Mouse (Mus musculus) lung, embryonic 16.5 days (tissue): ENCODE measurements around the gene Fam160b1. TPM values are rescaled to one million over a fixed set of nuclear protein-coding genes. Genes with fewer than 3 reads are reported as not detected.
A peak's percentile ranks its signal among the peaks of the same experiment; 100 is the strongest.

Experiments
- ATAC-seq: fragments of 200-750 bp; cut with Nextera tagmentation; 2 replicates; pipeline ENCODE4 v1.8.0; 2017; ENCODE audit warnings: low read depth, mild to moderate bottlenecking, moderate library complexity
- H3K27ac ChIP-seq: fragments of 300-500 bp; sonication (generic); 2 replicates; pipeline ENCODE4 v1.5.1; 2014; ENCODE audit warnings: mild to moderate bottlenecking, control low read depth, low read length
- H3K27me3 ChIP-seq: fragments of 300-500 bp; sonication (generic); 2 replicates; pipeline ENCODE4 v1.6.1; 2014; ENCODE audit warnings: low read depth, low read length, mixed read lengths; ENCODE audit not compliant: control insufficient read depth, insufficient read depth
- H3K36me3 ChIP-seq: fragments of 300-500 bp; sonication (generic); 2 replicates; pipeline ENCODE4 v1.6.1; 2014; ENCODE audit warnings: low read length; ENCODE audit not compliant: control insufficient read depth, insufficient read depth
- H3K4me1 ChIP-seq: fragments of 300-500 bp; sonication (generic); replicated peaks from 2 replicates; pipeline ENCODE4 v1.6.1; 2014; ENCODE audit warnings: low read length, mixed read lengths; ENCODE audit not compliant: control insufficient read depth, insufficient read depth
- H3K4me2 ChIP-seq: fragments of 300-500 bp; sonication (generic); 2 replicates; pipeline ENCODE4 v1.6.1; 2014; ENCODE audit warnings: low read depth, low read length, control low read depth
- H3K4me3 ChIP-seq: fragments of 300-500 bp; sonication (generic); 2 replicates; pipeline ENCODE4 v1.5.1; 2014; ENCODE audit warnings: mild to moderate bottlenecking, low read length, control low read depth
- H3K9ac ChIP-seq: fragments of 300-500 bp; sonication (generic); 2 replicates; pipeline ENCODE4 v1.6.1; 2014; ENCODE audit warnings: low read length, control low read depth
- H3K9me3 ChIP-seq: fragments of 300-500 bp; sonication (generic); 2 replicates; pipeline ENCODE4 v1.6.1; 2016; ENCODE audit warnings: low read length; ENCODE audit not compliant: control insufficient read depth
- WGBS: fragments of 180-500 bp; shearing (Covaris S2); extraction: QIAGEN DNeasy Blood & Tissue Kit; methylation state at CpG from one replicate; pipeline ENCODE4 v1.1.7; 2014; 5-methylcytosine and 5-hydroxymethylcytosine counted together
- polyA plus RNA-seq: library from polyadenylated mRNA; unstranded; fragments of >200 nt; fragmentation: Nextera tagmentation; extraction: Ambion mirVana; gene quantifications from 2 replicates; pipeline ENCODE4 v1.2.1, GENCODE M21; 2015

Fam160b1 gene
- polyA plus RNA-seq, 1 experiment from 2014 or later = 15.0 TPM

GRCm38 (mm10) chr19:57417800-57418580 is 57.5 kb downstream of the Fam160b1 start:
- Histone ChIP-seq H3K4me3 (peak overlapping the region; percentile 29), H3K27me3 (no peaks in the 10 kb centered on the region), H3K4me2 (peak overlapping the region; percentile 52), H3K9me3 (no peaks in the 10 kb centered on the region), H3K27ac (no peak overlapping the region), H3K9ac (0 out of 2 replicates have a peak overlapping the region, but pooled peaks have one; percentile 7), H3K36me3 (no peaks in the 10 kb centered on the region), H3K4me1 (peaks cover 11% of the 10 kb centered on the region)
- WGBS = 17% methylated on average over 17 of the region's 17 CpGs
- peak; percentile 38; the same call in 1 of the 2 replicates for ATAC-seq

GRCm38 (mm10) chr19:57423402-57423801 is 62.9 kb downstream of the Fam160b1 start:
- 0 out of 2 replicates have a peak overlapping the region, but pooled peaks have one; percentile 12 for H3K4me2 ChIP-seq

GRCm38 (mm10) chr19:57425296-57425695 is 64.8 kb downstream of the Fam160b1 start:
- 94% methylated on average over 15 of the region's 15 CpGs for WGBS
- no peaks in the 10 kb centered on the region for H3K9me3 ChIP-seq
- no peak overlapping the region for H3K4me2 ChIP-seq
- H3K27ac ChIP-seq = no peak overlapping the region
- no peaks in the 10 kb centered on the region for H3K27me3 ChIP-seq
- no peaks in the 10 kb centered on the region for H3K36me3 ChIP-seq
- H3K4me3 ChIP-seq = no peak overlapping the region
- peaks cover 5% of the 10 kb centered on the region; the same call in 1 of the 2 replicates for H3K4me1 ChIP-seq
- no peak for ATAC-seq
- H3K9ac ChIP-seq = no peak overlapping the region

More at GRCm38 (mm10) chr19:57423402-57423801, 62.9 kb downstream of the Fam160b1 start:
- Histone ChIP-seq H3K36me3 (no peaks in the 10 kb centered on the region), H3K27me3 (no peaks in the 10 kb centered on the region), H3K4me1 (peaks cover 5% of the 10 kb centered on the region; the same call in 1 of the 2 replicates), H3K27ac (peak overlapping the region; percentile 43; the same call in 1 of the 2 replicates), H3K9me3 (no peaks in the 10 kb centered on the region), H3K9ac (no peak overlapping the region; the same call in 1 of the 2 replicates), H3K4me3 (no peak overlapping the region)
- ATAC-seq = no peak
- 13% methylated on average over 3 of the region's 3 CpGs for WGBS

- no peak overlapping the region for H3K9ac ChIP-seq
- H3K4me1 ChIP-seq = peaks cover 5% of the 10 kb centered on the region; the same call in 1 of the 2 replicates
- H3K4me3 ChIP-seq = no peak overlapping the region
- 87% methylated on average over 8 of the region's 8 CpGs for WGBS
- no peak overlapping the region for H3K27ac ChIP-seq
- no peaks in the 10 kb centered on the region for H3K9me3 ChIP-seq
- no peak for ATAC-seq
- H3K36me3 ChIP-seq = no peaks in the 10 kb centered on the region
- no peak overlapping the region for H3K4me2 ChIP-seq
- H3K27me3 ChIP-seq = no peaks in the 10 kb centered on the region
These were observed 66.4 kb downstream of the Fam160b1 start for GRCm38 (mm10) chr19:57426841-57427240.

- H3K36me3 ChIP-seq = no peaks in the 10 kb centered on the region
- ATAC-seq = no peak
- no peak overlapping the region for H3K4me3 ChIP-seq
- peaks cover 5% of the 10 kb centered on the region; the same call in 1 of the 2 replicates for H3K4me1 ChIP-seq
- no peak overlapping the region for H3K27ac ChIP-seq
- 71% methylated on average over 14 of the region's 14 CpGs for WGBS
- H3K27me3 ChIP-seq = no peaks in the 10 kb centered on the region
- H3K4me2 ChIP-seq = no peak overlapping the region
- no peak overlapping the region for H3K9ac ChIP-seq
- H3K9me3 ChIP-seq = no peaks in the 10 kb centered on the region
These were observed 67.4 kb downstream of the Fam160b1 start for GRCm38 (mm10) chr19:57427756-57428438.

GRCm38 (mm10) chr19:57428641-57429040 is 68.2 kb downstream of the Fam160b1 start:
- no peak for ATAC-seq
- Histone ChIP-seq H3K9ac (no peak overlapping the region), H3K27ac (no peak overlapping the region), H3K27me3 (no peaks in the 10 kb centered on the region), H3K4me2 (no peak overlapping the region), H3K4me1 (no peaks in the 10 kb centered on the region), H3K4me3 (no peak overlapping the region), H3K36me3 (no peaks in the 10 kb centered on the region), H3K9me3 (no peaks in the 10 kb centered on the region)
- 79% methylated on average over 3 of the region's 3 CpGs for WGBS

GRCm38 (mm10) chr19:57429926-57430325 is 69.4 kb downstream of the Fam160b1 start:
- WGBS = 58% methylated on average over 6 of the region's 6 CpGs
- Histone ChIP-seq H3K36me3 (no peaks in the 10 kb centered on the region), H3K4me2 (no peak overlapping the region), H3K4me3 (no peak overlapping the region), H3K9ac (no peak overlapping the region), H3K4me1 (no peaks in the 10 kb centered on the region), H3K27ac (no peak overlapping the region), H3K9me3 (no peaks in the 10 kb centered on the region), H3K27me3 (no peaks in the 10 kb centered on the region)
- no peak for ATAC-seq

- Histone ChIP-seq H3K9me3 (no peaks in the 10 kb centered on the region), H3K4me1 (no peaks in the 10 kb centered on the region), H3K27ac (no peak overlapping the region), H3K27me3 (no peaks in the 10 kb centered on the region), H3K4me2 (no peak overlapping the region), H3K36me3 (no peaks in the 10 kb centered on the region), H3K9ac (no peak overlapping the region), H3K4me3 (no peak overlapping the region)
- no peak for ATAC-seq
- WGBS = 51% methylated on average over 6 of the region's 6 CpGs
These were observed 71.0 kb downstream of the Fam160b1 start for GRCm38 (mm10) chr19:57431476-57431875.

- WGBS = 78% methylated on average over 6 of the region's 6 CpGs
These were observed 73.5 kb downstream of the Fam160b1 start for GRCm38 (mm10) chr19:57434024-57434423.

More at GRCm38 (mm10) chr19:57434024-57434423, 73.5 kb downstream of the Fam160b1 start:
- H3K4me2 ChIP-seq = no peak overlapping the region
- H3K4me1 ChIP-seq = no peaks in the 10 kb centered on the region
- H3K9ac ChIP-seq = no peak overlapping the region
- no peaks in the 10 kb centered on the region for H3K9me3 ChIP-seq
- no peak overlapping the region for H3K4me3 ChIP-seq
- no peaks in the 10 kb centered on the region for H3K36me3 ChIP-seq
- ATAC-seq = no peak
- H3K27me3 ChIP-seq = no peaks in the 10 kb centered on the region
- no peak overlapping the region for H3K27ac ChIP-seq
